Mouse (Mus musculus) E14TG2a.4 (cell line): ENCODE measurements at regions not wholly inside any gene's neighbourhood (a gene's known extent, or its start where the extent isn't known, plus 50 kb on each side); places are given as distances from the start of the nearest gene placed in this dataset.
A peak's percentile ranks its signal among the peaks of the same experiment; 100 is the strongest.

Experiments
- H3K27me3 ChIP-seq: 2 replicates; pipeline ENCODE4 v1.6.1; 2014; ENCODE audit warnings: low read length, control low read depth; ENCODE audit not compliant: insufficient read depth
- H3K36me3 ChIP-seq: 2 replicates; pipeline ENCODE4 v1.6.1; 2014; ENCODE audit warnings: low read length, control low read depth; ENCODE audit not compliant: insufficient read depth
- H3K4me1 ChIP-seq: replicated peaks from 2 replicates; pipeline ENCODE4 v1.6.1; 2014; ENCODE audit warnings: low read depth, low read length, control low read depth
- H3K4me3 ChIP-seq: replicated peaks from 2 replicates; pipeline ENCODE4 v1.5.1; 2014; ENCODE audit warnings: mild to moderate bottlenecking, low read length
- H3K9me3 ChIP-seq: 2 replicates; pipeline ENCODE4 v1.6.1; 2014; ENCODE audit warnings: low read length, control low read depth
- CTCF ChIP-seq: conservative IDR thresholded peaks from 2 replicates; pipeline ENCODE4 v1.5.1; 2014; ENCODE audit warnings: low read length
- NANOG ChIP-seq: IDR thresholded peaks from 2 replicates; pipeline ENCODE4 v1.6.1; 2014; ENCODE audit warnings: borderline replicate concordance, low read length, mixed read lengths
- POU5F1 ChIP-seq: IDR thresholded peaks from 2 replicates; pipeline ENCODE4 v1.6.1; 2014; ENCODE audit warnings: low read length, borderline replicate concordance

DNA sequence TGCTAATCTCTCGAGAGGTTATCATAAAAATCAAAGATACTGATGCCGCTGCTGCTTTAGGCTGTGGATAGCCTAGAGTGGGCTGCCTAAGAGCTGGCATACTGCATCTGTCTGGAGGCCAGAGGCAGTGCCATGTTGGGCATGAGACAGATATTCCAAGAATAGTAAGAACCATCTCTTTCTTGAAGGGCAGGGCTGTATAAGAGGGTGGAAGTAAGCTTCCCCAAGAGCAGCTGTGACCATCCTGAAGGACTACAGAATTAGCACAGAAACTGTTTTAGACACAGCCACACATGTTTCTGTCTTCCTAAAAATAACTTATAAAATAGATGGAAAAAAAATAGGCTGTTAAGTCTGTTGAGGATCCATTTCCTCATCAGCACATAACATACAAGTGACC is 126.4 kb downstream of the Postn start:
- peaks cover 8% of the 10 kb centered on the region; the same call in 1 of the 2 replicates for H3K4me1 ChIP-seq
- TF ChIP-seq NANOG: no peak
- TF ChIP-seq POU5F1: no peak
- no peak for TF ChIP-seq CTCF

DNA sequence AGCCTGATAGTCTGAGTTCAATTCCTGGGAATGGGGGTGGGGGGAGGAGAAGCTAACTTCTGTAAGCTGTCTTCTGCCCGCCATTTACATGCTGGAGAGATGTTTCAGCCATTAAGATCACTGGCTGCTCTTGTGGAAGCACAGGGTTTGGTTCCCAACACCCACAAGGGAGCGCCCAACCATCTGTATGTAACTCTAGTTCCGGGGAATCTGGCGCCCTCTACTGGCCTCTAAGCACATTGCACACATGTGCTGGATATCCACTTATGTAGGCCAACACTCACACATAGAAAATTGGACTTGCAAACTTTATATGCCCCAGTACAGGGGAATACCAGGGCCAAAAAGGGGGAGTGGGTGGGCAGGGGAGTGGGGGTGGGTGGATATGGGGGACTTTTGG is 126.9 kb downstream of the Postn start:
- Histone ChIP-seq H3K4me1 (peaks cover 8% of the 10 kb centered on the region; the same call in 1 of the 2 replicates), H3K4me3 (no peak overlapping the region), H3K9me3 (no peaks in the 10 kb centered on the region), H3K36me3 (no peaks in the 10 kb centered on the region), H3K27me3 (no peaks in the 10 kb centered on the region)
- TF ChIP-seq POU5F1: no peak
- TF ChIP-seq CTCF: peak; percentile 78
- TF ChIP-seq NANOG: no peak

More for the DNA sequence above, 126.4 kb downstream of the Postn start:
- no peaks in the 10 kb centered on the region for H3K9me3 ChIP-seq
- no peaks in the 10 kb centered on the region for H3K36me3 ChIP-seq
- H3K27me3 ChIP-seq: no peaks in the 10 kb centered on the region
- no peak overlapping the region for H3K4me3 ChIP-seq

DNA sequence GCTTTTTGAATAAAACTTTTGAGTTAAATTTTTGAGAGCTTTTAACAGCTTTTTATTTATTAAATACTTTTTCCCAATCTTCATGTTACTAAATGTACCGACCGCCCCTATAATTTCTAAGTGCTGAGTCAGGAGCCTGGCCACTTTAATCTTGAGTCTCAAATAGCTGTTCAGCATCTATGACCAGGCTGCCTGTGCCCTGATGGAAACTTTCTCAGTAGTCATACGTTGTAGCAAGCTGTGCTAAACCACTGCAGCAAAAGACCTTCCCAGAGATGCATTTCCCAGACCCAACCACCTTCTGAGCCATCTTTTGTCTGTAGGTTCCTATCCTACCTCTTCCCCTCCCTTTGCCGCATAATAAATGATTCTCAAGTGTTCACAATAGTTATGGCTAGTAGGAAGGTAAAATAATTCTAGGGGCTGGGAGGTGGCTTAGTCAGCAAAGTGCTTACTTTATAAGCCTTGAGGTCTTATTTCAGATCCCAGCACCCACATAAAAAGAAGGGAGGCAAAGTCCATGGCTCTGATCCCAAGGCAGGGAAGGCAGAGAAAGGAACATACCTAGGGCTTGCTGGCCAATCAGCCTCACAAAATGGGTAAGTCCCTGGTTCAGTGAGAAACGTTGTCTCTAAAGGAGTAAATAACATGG is 129.5 kb downstream of the Postn start:
- TF ChIP-seq CTCF: no peak
- TF ChIP-seq NANOG: no peak
- TF ChIP-seq POU5F1: no peak
- no peak overlapping the region for H3K4me3 ChIP-seq
- no peaks in the 10 kb centered on the region for H3K27me3 ChIP-seq
- H3K4me1 ChIP-seq: peaks cover 8% of the 10 kb centered on the region; the same call in 1 of the 2 replicates
- H3K9me3 ChIP-seq: no peaks in the 10 kb centered on the region
- H3K36me3 ChIP-seq: no peaks in the 10 kb centered on the region

DNA sequence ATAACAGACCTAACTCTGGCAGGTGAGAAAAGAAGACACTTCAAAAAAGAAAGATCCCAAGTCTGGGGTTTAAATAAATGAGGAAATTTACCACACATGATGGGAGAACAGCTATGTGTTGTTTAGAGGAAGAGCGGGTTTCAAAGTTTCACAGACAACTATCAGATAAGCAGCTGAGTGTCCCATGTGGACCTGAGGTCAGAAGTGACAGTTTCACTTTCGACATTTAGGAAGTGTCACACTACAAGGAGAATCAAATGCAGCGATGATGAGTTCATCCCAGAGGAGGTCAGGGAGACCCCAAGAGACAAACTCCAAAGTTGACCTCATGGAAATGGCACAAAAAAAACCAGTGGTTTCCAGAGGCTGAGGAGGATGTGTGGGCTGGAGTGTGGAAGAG is 132.7 kb downstream of the Postn start:
- no peaks in the 10 kb centered on the region for H3K27me3 ChIP-seq
- TF ChIP-seq CTCF (no peak), NANOG (no peak), POU5F1 (no peak)
- no peak overlapping the region for H3K4me3 ChIP-seq
- H3K4me1 ChIP-seq: peaks cover 8% of the 10 kb centered on the region; the same call in 1 of the 2 replicates
- no peaks in the 10 kb centered on the region for H3K9me3 ChIP-seq
- H3K36me3 ChIP-seq: no peaks in the 10 kb centered on the region

DNA sequence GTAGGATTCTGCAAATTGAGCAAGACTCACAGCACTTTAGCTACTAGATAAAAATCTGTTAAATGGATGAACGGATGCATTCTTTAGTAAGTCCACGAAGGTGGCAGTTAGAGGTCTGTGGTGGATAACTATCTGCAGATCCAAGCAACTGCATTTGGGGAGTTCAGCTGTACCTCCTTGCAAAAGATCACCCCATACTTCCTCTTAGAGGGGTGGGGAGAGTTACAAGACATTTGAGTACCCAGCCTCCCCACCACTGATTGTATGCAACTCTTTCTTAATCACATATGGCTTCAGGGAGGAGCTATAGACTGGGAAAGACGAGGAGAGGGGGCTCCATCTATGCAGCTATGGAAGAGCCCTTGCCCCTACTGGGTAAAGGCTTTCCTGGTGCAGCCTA is 144.1 kb downstream of the Postn start:
- H3K4me3 ChIP-seq: no peak overlapping the region
- H3K36me3 ChIP-seq: no peaks in the 10 kb centered on the region
- H3K9me3 ChIP-seq: no peaks in the 10 kb centered on the region
- H3K27me3 ChIP-seq: no peaks in the 10 kb centered on the region
- TF ChIP-seq CTCF (no peak), NANOG (no peak), POU5F1 (no peak)
- H3K4me1 ChIP-seq: no peaks in the 10 kb centered on the region

DNA sequence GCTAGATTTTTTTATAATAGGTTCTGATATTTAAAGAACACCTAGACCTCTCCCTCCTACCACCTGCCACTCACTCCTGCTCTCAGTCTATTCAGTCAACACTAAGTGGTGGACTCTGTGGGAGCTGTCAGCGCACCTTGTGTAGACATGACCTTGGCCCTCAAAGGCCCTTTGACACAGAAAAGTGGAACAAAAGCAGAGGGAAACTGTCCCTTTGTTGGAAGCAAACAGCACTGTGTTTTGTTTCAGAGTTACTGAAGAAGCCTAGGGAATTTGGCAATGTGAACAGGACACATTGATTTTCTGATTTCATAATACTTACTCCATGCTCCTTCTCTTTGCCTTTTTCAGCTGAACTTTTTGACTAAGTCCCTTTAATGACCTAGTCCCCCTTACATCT is 146.7 kb downstream of the Postn start:
- Histone ChIP-seq H3K4me1 (no peaks in the 10 kb centered on the region), H3K27me3 (no peaks in the 10 kb centered on the region), H3K36me3 (no peaks in the 10 kb centered on the region), H3K4me3 (no peak overlapping the region), H3K9me3 (no peaks in the 10 kb centered on the region)
- no peak for TF ChIP-seq POU5F1
- TF ChIP-seq NANOG: no peak
- no peak for TF ChIP-seq CTCF

DNA sequence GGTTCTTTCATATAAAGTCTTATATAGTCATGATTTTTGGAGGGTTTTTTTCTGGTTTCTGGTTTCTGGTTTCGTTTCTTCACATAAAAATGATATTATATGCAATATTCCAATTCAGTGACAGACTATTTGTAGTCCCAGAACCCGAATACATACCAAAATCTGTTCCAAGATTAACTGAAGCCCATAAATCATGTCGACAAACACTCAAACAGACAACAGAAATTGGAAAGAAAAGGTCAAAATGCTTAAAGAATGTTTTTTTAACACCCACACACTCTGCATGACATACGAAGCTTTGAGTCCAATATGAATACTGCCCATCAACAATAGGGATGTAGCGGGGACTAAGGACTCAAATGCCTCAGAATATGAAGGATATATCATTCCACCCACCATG is 148.0 kb downstream of the Postn start:
- Histone ChIP-seq H3K36me3 (no peaks in the 10 kb centered on the region), H3K4me3 (no peak overlapping the region), H3K9me3 (no peaks in the 10 kb centered on the region), H3K27me3 (no peaks in the 10 kb centered on the region), H3K4me1 (no peaks in the 10 kb centered on the region)
- TF ChIP-seq POU5F1 (no peak), CTCF (no peak)

DNA sequence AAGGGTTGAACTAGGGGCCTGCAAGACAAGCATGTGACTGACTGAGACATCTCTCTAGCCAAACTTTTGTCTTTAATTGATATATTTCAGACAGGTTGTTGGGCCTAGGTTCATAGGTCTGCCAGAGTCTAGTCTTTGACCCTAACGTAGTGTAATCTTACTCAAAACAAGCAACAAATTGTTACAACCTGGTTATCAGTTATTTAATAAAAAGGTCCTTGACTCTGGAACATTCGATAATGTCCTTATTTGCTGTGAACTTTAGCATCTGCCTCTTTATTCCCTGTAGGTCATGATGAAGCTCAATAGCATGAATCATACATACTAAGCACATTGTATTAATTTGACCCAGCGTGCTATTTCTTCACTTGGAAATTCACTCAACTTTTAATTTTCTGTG is 156.3 kb downstream of the Postn start:
- Histone ChIP-seq H3K4me3 (no peak overlapping the region), H3K9me3 (no peaks in the 10 kb centered on the region), H3K27me3 (no peaks in the 10 kb centered on the region), H3K4me1 (no peaks in the 10 kb centered on the region), H3K36me3 (no peaks in the 10 kb centered on the region)
- TF ChIP-seq CTCF (no peak), POU5F1 (no peak), NANOG (no peak)

DNA sequence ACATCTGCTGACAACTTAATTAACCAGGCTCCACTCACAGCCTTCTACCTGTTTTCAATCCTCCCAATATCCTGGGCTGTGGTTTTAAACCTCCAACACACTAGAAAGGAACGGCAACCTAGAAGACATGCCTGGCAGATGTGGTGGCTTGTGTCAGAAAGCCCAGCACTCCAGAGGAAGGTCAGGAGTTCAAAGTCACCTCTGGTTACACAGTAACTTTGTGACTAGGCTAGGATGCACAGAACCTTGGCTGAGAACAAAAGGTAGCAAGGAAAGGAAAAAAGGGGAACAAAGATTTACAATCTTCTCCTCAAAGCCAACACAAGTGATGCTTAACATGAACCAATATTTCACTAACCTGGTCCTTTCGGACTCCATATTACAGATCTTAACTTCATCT is 161.8 kb downstream of the Postn start:
- Histone ChIP-seq H3K36me3 (no peaks in the 10 kb centered on the region), H3K27me3 (no peaks in the 10 kb centered on the region), H3K4me1 (no peaks in the 10 kb centered on the region), H3K9me3 (peaks cover 8% of the 10 kb centered on the region), H3K4me3 (no peak overlapping the region)
- TF ChIP-seq POU5F1 (no peak), NANOG (no peak), CTCF (no peak)
